ENCODE assay signal across 13 mouse cellular contexts in genomic region chr1:144151401-144152183, GRCm38 (mm10). TPM values are rescaled to one million over a fixed set of nuclear protein-coding genes. Genes with fewer than 3 reads are reported as not detected.
DNase-seq lines count a peak whose midpoint lies in the region; ATAC-seq lines count a peak whose summit lies in the region.
"Had no signal": no experiment of that assay in that cellular context is flagged by ENCODE, and none has a peak within 500 bp of the region (broad histone marks: within the 10 kb centered on the region; RNA-seq: fewer than 3 reads in every experiment).

No protein-coding gene starts in this region.

- intact Hi-C loops in gastrocnemius, postnatal 36 days (cut with DNase I): no loop called here

- ATAC-seq in forebrain, embryonic 15.5 days (replicated peaks): peak; percentile 95
- ATAC-seq in limb, embryonic 13.5 days (ENCODE audit: low FRiP score, low read depth): peak; percentile 69

- no peak overlapping the region for H3K4me2 ChIP-seq in forebrain, embryonic 15.5 days (replicated peaks)
- H3K4me2 ChIP-seq in limb, embryonic 13.5 days (replicated peaks): no peak overlapping the region
- H3K4me2 ChIP-seq: embryonic facial prominence, embryonic 12.5 days; lung, embryonic 14.5 days had no signal

- peak overlapping the region; percentile 28; the same call in 1 of the 2 replicates for H3K27ac ChIP-seq in forebrain, embryonic 15.5 days (replicated peaks)
- no peak overlapping the region for H3K27ac ChIP-seq in limb, embryonic 13.5 days
- H3K27ac ChIP-seq: embryonic facial prominence, embryonic 12.5 days had no signal

- no peak overlapping the region for H3K4me3 ChIP-seq in forebrain, embryonic 15.5 days
- H3K4me3 ChIP-seq in limb, embryonic 13.5 days: no peak overlapping the region
- H3K4me3 ChIP-seq: embryonic facial prominence, embryonic 12.5 days had no signal

- H3K4me1 ChIP-seq in forebrain, embryonic 15.5 days: peaks cover 5% of the 10 kb centered on the region; the same call in 1 of the 2 replicates
- no peaks in the 10 kb centered on the region for H3K4me1 ChIP-seq in limb, embryonic 13.5 days
- H3K4me1 ChIP-seq: embryonic facial prominence, embryonic 12.5 days had no signal

- no peaks in the 10 kb centered on the region for H3K9me3 ChIP-seq in forebrain, embryonic 15.5 days
- H3K9me3 ChIP-seq in limb, embryonic 13.5 days: no peaks in the 10 kb centered on the region
- H3K9me3 ChIP-seq: embryonic facial prominence, embryonic 12.5 days had no signal

- DNase-seq in brain, adult 2 months (ENCODE audit: low read depth, low spot score): peak; percentile 85
- DNase-seq in layer of hippocampus, adult 18-20 months (ENCODE audit: low spot score in 2 of 2): peak; percentile 43 to 74
- DNase-seq in gastrocnemius, postnatal 36 days: no peak
- DNase-seq in cerebellum, postnatal 10 days: no peak
- no peak for DNase-seq in lung, postnatal 10 days
- DNase-seq in kidney, postnatal 14 days: no peak
- DNase-seq: lung, embryonic 14.5 days; thymus, postnatal 25 days had no signal

- H3K9ac ChIP-seq in forebrain, embryonic 15.5 days (replicated peaks): no peak overlapping the region
- H3K9ac ChIP-seq in limb, embryonic 13.5 days: no peak overlapping the region
- H3K9ac ChIP-seq: embryonic facial prominence, embryonic 12.5 days; lung, embryonic 14.5 days had no signal

- H3K36me3 ChIP-seq in forebrain, embryonic 15.5 days: no peaks in the 10 kb centered on the region
- no peaks in the 10 kb centered on the region for H3K36me3 ChIP-seq in limb, embryonic 13.5 days
- H3K36me3 ChIP-seq: embryonic facial prominence, embryonic 12.5 days had no signal

- H3K27me3 ChIP-seq in forebrain, embryonic 15.5 days: no peaks in the 10 kb centered on the region
- H3K27me3 ChIP-seq in limb, embryonic 13.5 days: no peaks in the 10 kb centered on the region
- H3K27me3 ChIP-seq: embryonic facial prominence, embryonic 12.5 days had no signal

- WGBS in forebrain, embryonic 15.5 days: 47% methylated on average over 5 of the region's 5 CpGs
- 64% methylated on average over 5 of the region's 5 CpGs for WGBS in limb, embryonic 13.5 days

RNA-seq across cellular contexts. Expression of gene Rgs13, which starts 25.6 kb away (rescaled TPM):
- 1.5 and 1.7 TPM in 2 replicates for polyA plus RNA-seq in forebrain, embryonic 15.5 days (2015; fragmentation: Nextera tagmentation; extraction: Ambion mirVana)
- 1 to 10 TPM in 1 of 2 experiments, under 1 TPM in 1; 0.91 to 1.0 TPM for total RNA-seq in layer of hippocampus, adult 18-20 months (2021)
- polyA plus RNA-seq in limb, embryonic 13.5 days (2015; fragmentation: Nextera tagmentation; extraction: Ambion mirVana): not detected in 2 replicates
- not detected for total RNA-seq in gastrocnemius, postnatal 36 days (2021)
- total RNA-seq: heart, postnatal 25 days had no signal
- polyA plus RNA-seq: gonadal fat pad, adult 2 months; lung, embryonic 14.5 days had no signal

Comparison
In these comparisons a context has a peak if more than half of its experiments do, and no peak if none do; other contexts are left out.
1. DNase-seq: peak in brain, adult 2 months (single experiment) and layer of hippocampus, adult 18-20 months (2 of 2); none in gastrocnemius, postnatal 36 days (0 of 2), cerebellum, postnatal 10 days (0 of 2), lung, postnatal 10 days (single experiment) and kidney, postnatal 14 days (single experiment).